Mouse (Mus musculus) forebrain, postnatal 0 days (tissue): ENCODE data around the gene Stt3b. TPM values are rescaled to one million over a fixed set of nuclear protein-coding genes. Genes with fewer than 3 reads are reported as not detected.

Experiments used
- ATAC-seq: fragments of 200-750 bp; cut with Nextera tagmentation; 2 replicates; pipeline ENCODE4 v1.8.0; 2017; ENCODE audit warnings: mild to moderate bottlenecking, moderate library complexity
- DNase-seq: peaks from one replicate; pipeline ENCODE4 v3.0.0-alpha.2; 2015
- H3K27ac ChIP-seq: fragments of 300-500 bp; sonication (generic); 2 replicates; pipeline ENCODE4 v1.5.1; 2014; ENCODE audit warnings: low read depth, mild to moderate bottlenecking, antibody characterized with exemption, low read length, moderate library complexity, mixed read lengths
- H3K27me3 ChIP-seq: fragments of 300-500 bp; sonication (generic); 2 replicates; pipeline ENCODE4 v1.6.1; 2014; ENCODE audit warnings: mild to moderate bottlenecking, low read length, mixed read lengths; ENCODE audit not compliant: insufficient read depth
- H3K36me3 ChIP-seq: fragments of 300-500 bp; sonication (generic); 2 replicates; pipeline ENCODE4 v1.6.1; 2014; ENCODE audit warnings: mild to moderate bottlenecking, moderate library complexity; ENCODE audit not compliant: insufficient read depth
- H3K4me1 ChIP-seq: fragments of 300-500 bp; sonication (generic); 2 replicates; pipeline ENCODE4 v1.6.1; 2014; ENCODE audit warnings: antibody characterized with exemption; ENCODE audit not compliant: insufficient read depth
- H3K4me2 ChIP-seq: fragments of 300-500 bp; sonication (generic); 2 replicates; pipeline ENCODE4 v1.6.1; 2014; ENCODE audit warnings: low read depth, mild to moderate bottlenecking, moderate library complexity
- H3K4me3 ChIP-seq: fragments of 300-500 bp; sonication (generic); 2 replicates; pipeline ENCODE4 v1.5.1; 2014; ENCODE audit warnings: low read depth, low read length, mixed read lengths
- H3K9ac ChIP-seq: fragments of 300-500 bp; sonication (generic); 2 replicates; pipeline ENCODE4 v1.6.1; 2014; ENCODE audit warnings: mild to moderate bottlenecking
- H3K9me3 ChIP-seq: fragments of 300-500 bp; sonication (generic); 2 replicates; pipeline ENCODE4 v1.6.1; 2016; ENCODE audit warnings: low read length
- CTCF ChIP-seq: sonication (generic); IDR thresholded peaks from 2 replicates; pipeline ENCODE4 v1.5.1; 2016; ENCODE audit warnings: antibody characterized with exemption, control low read depth, low read depth
- WGBS: fragments of 180-500 bp; shearing (Covaris S2); extraction: QIAGEN DNeasy Blood & Tissue Kit; methylation state at CpG from one replicate; pipeline ENCODE4 v1.1.7; 2014; 5-methylcytosine and 5-hydroxymethylcytosine counted together
- polyA plus RNA-seq: library from polyadenylated mRNA; unstranded; fragments of >200 nt; fragmentation: Nextera tagmentation; extraction: Ambion mirVana; gene quantifications from 2 replicates; pipeline ENCODE4 v1.2.1, GENCODE M21; 2015
- total RNA-seq: library from RNA; depleted of rRNA; stranded (reverse); fragments of >200 nt; gene quantifications from 2 replicates; pipeline ENCODE4 v1.2.3, GENCODE M21; 2014

The Stt3b gene
- total and polyA plus RNA-seq, 2 experiments from 2014 or later, result 53.5 to 73.3 TPM

DNA sequence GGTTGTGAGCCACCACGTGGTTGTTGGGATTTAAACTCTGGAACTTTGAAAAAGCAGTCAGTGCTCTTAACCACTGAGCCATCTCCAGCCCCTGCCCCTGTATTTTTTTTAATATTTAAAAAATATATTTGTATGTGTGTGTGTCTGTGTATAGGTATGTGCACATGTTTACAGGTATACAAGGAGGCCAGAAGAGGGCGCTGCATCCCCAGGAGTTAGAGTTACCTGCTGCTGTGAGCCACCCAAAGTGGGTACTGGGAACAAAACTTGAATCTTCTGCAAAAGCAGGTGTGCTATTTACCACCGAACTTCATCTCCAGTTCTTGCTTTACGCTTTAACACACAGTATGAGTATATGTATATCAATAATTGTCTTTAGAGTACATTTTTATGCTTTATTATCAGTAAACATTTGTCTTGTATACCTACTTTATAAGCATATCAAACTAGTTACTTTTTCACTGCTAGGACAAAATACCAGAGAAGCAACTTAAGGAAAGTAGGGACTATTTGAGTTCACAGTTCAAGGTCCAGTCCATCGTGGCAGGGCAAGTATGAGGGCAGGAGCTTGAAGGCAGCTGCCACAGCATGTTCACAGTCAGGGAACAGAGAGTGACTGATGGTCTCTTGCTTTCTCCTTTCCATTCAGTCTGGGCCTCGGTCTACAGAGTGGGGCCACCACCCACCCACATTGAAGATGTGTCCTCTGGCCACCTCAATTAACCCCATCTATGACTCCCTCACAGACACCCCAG, 8.6 kb upstream of the Stt3b start:
- Histone ChIP-seq H3K36me3 (no peaks in the 10 kb centered on the region), H3K9me3 (0 out of 2 replicates have a peak, but pooled peaks cover 3% of the 10 kb centered on the region), H3K4me3 (no peak overlapping the region), H3K27ac (no peak overlapping the region), H3K4me2 (no peak overlapping the region), H3K27me3 (no peaks in the 10 kb centered on the region), H3K9ac (no peak overlapping the region), H3K4me1 (no peaks in the 10 kb centered on the region)
- no peak for DNase-seq
- TF ChIP-seq CTCF, result no peak
- no peak for ATAC-seq
- WGBS, result 85% methylated on average over 6 of the region's 6 CpGs

DNA sequence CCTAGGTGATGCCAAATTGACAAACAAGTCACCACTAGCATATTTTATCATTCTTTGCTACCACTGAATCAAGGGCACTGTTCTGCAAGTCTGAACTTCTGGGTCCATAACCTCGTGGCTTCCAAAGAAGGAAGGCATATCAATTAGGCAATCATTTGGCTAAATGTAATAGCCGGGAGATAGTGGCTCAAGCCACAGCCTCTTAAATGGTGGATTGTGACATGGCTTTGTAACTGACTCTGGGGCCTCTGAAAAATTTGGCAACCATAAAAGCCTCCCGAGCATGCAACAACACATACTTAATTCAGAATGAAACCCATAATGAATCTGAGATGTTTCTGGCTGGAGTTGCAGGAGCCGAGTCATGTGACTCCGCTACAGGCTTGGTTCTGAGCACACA, 6.8 kb upstream of the Stt3b start:
- DNase-seq (no peak), ATAC-seq (no peak)
- 91% methylated on average over 5 of the region's 5 CpGs for WGBS
- no peaks in the 10 kb centered on the region for H3K4me1 ChIP-seq
- no peaks in the 10 kb centered on the region for H3K27me3 ChIP-seq
- H3K9me3 ChIP-seq, result 0 out of 2 replicates have a peak, but pooled peaks cover 3% of the 10 kb centered on the region
- no peak overlapping the region for H3K9ac ChIP-seq
- no peak overlapping the region for H3K27ac ChIP-seq
- TF ChIP-seq CTCF, result no peak
- H3K4me3 ChIP-seq, result no peak overlapping the region
- H3K4me2 ChIP-seq, result no peak overlapping the region
- H3K36me3 ChIP-seq, result no peaks in the 10 kb centered on the region

GRCm38 (mm10) chr9:115314556-115314955, 4.3 kb upstream of the Stt3b start:
- 0 out of 2 replicates have a peak overlapping the region, but pooled peaks have one; percentile 0 for H3K4me2 ChIP-seq
- no peak for ATAC-seq
- no peak for DNase-seq
- H3K9me3 ChIP-seq, result 0 out of 2 replicates have a peak, but pooled peaks cover 3% of the 10 kb centered on the region
- no peak overlapping the region for H3K4me3 ChIP-seq
- no peaks in the 10 kb centered on the region for H3K36me3 ChIP-seq
- H3K4me1 ChIP-seq, result no peaks in the 10 kb centered on the region
- H3K27me3 ChIP-seq, result no peaks in the 10 kb centered on the region
- WGBS, result 11% methylated on average over 10 of the region's 10 CpGs
- no peak overlapping the region for H3K27ac ChIP-seq
- TF ChIP-seq CTCF, result no peak
- no peak overlapping the region for H3K9ac ChIP-seq

GRCm38 (mm10) chr9:115313830-115314229, 3.6 kb upstream of the Stt3b start:
- no peak for TF ChIP-seq CTCF
- Histone ChIP-seq H3K27ac (no peak overlapping the region), H3K9me3 (0 out of 2 replicates have a peak, but pooled peaks cover 3% of the 10 kb centered on the region), H3K9ac (no peak overlapping the region), H3K4me3 (no peak overlapping the region), H3K4me2 (no peak overlapping the region), H3K4me1 (no peaks in the 10 kb centered on the region), H3K27me3 (no peaks in the 10 kb centered on the region), H3K36me3 (no peaks in the 10 kb centered on the region)
- WGBS, result 87% methylated on average over 5 of the region's 5 CpGs
- no peak for DNase-seq
- no peak for ATAC-seq

DNA sequence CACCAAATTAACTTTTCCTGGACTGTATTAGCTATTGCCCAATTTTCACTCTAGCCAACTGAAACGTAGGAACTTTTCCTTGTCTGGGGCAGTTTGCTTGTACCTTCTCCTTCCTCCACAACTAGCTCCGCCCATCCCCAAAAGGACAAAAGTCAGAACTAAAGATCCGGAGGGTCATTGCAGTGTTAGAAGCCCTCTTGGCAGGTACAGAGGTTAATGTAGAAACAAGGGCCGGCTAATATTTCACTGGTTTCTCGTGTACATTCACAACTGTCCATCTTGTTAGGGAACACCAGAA, 951 bp upstream of the Stt3b start:
- Histone ChIP-seq H3K4me1 (peaks cover 11% of the 10 kb centered on the region), H3K27me3 (no peaks in the 10 kb centered on the region), H3K27ac (peak overlapping the region; percentile 99; the same call in 1 of the 2 replicates), H3K4me3 (peak overlapping the region; percentile 96), H3K36me3 (no peaks in the 10 kb centered on the region), H3K9ac (no peak overlapping the region), H3K4me2 (peak overlapping the region; percentile 67), H3K9me3 (no peaks in the 10 kb centered on the region)
- DNase-seq (no peak), ATAC-seq (no peak)
- WGBS, result 8% methylated on average over 5 of the region's 5 CpGs
- no peak for TF ChIP-seq CTCF

DNA sequence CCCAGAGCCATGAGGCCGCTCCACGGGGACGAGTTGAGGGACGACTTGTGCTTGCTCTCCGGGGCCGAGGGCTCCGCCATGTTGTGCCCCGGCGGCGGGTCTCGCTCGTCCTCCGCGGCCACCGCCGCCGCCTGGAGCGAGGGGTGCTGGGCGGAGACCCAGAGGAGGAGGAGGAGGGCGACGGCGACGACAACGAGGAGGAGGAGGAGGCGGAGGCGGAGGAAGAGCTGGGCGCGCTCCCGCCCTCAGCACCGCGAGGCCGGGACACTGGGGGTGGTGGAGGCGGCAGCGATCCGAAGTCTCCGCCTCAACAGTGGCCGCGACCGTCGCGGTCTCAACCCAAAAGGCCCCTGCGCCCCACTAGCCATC, 260 bp downstream of the Stt3b start:
- H3K27me3 ChIP-seq, result no peaks in the 10 kb centered on the region
- ATAC-seq (peak; percentile 66), DNase-seq (no peak)
- peak overlapping the region; percentile 94 for H3K9ac ChIP-seq
- TF ChIP-seq CTCF, result no peak
- H3K27ac ChIP-seq, result peak overlapping the region; percentile 99
- peaks cover 14% of the 10 kb centered on the region for H3K4me1 ChIP-seq
- no peaks in the 10 kb centered on the region for H3K36me3 ChIP-seq
- WGBS, result 2% methylated on average over 36 of the region's 42 CpGs
- H3K4me2 ChIP-seq, result peak overlapping the region; percentile 67
- peak overlapping the region; percentile 96 for H3K4me3 ChIP-seq
- no peaks in the 10 kb centered on the region for H3K9me3 ChIP-seq

DNA sequence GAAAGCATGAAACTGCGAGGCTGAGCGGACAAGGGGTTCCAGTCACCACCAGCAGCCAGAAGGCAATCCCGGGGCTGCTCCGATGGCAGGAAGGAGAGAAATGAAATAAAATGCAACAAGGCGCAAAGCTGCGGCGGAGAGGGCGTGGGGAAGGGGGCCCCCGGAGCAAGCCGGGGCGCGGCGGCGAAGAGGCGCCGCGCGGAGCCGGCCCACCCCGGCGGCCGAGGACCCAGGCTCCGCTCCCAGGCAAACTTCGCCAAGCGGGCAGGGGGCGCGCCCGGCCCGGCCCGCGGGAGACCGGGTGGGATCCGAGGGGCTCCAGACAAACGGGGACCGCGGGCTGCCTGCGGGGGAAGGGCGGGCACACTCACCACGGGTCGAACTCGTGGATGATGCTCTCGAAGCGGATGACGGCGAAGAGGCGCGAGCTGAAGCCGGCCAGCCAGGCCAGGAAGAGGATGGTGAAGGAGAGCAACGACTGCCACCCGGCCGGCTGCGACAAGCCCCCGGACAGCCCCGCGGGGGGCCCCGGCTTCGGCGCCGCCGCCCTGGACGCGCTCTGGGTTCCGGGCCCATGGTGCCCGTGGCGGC, 745 bp downstream of the Stt3b start:
- DNase-seq, result no peak
- peak overlapping the region; percentile 67 for H3K4me2 ChIP-seq
- H3K4me3 ChIP-seq, result peak overlapping the region; percentile 96
- H3K27ac ChIP-seq, result peak overlapping the region; percentile 99
- under 1% methylated on average over 58 of the region's 65 CpGs for WGBS
- no peaks in the 10 kb centered on the region for H3K36me3 ChIP-seq
- no peaks in the 10 kb centered on the region for H3K9me3 ChIP-seq
- no peaks in the 10 kb centered on the region for H3K27me3 ChIP-seq
- no peak for TF ChIP-seq CTCF
- peak; percentile 2; the same call in 1 of the 2 replicates for ATAC-seq
- peaks cover 14% of the 10 kb centered on the region for H3K4me1 ChIP-seq
- peak overlapping the region; percentile 94 for H3K9ac ChIP-seq
